8 mouse cellular contexts compared by ENCODE assay signal in the genomic region with DNA sequence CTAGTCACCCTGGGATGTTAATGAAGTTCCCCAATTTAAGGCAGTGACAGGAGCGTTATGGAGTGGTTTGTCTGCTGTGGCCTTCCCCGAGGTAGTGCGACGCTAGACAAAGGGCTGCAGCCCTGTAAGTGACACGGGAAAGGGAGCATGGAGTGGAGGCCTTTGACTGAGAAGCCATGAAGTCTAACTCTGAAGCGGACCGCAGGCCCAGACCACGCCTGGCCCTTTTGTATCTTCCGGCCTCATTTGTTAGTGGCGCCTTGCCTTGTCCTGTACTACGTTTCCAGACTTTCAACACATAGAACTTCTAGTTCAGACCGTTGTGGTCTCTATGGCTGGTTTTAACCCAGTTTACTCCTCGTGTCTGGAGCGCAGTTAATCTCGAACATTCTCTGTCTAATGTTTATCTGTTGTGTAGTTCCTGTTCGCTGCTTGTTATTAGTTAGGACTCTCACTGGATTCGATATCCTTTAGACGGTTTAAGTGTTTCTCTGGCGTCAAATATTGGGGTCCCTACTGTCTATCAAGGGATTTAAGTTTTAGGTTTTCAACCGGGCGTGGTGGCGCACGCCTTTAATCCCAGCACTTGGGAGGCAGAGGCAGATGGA. TPM values are rescaled to one million over a fixed set of nuclear protein-coding genes. Genes with fewer than 3 reads are reported as not detected.
A peak's percentile ranks its signal among the peaks of the same experiment; 100 is the strongest.
DNase-seq lines count a peak whose midpoint lies in the region; ATAC-seq and TF ChIP-seq lines count a peak whose summit lies in the region.

No protein-coding gene starts in this region.

- H3K36me3 ChIP-seq in hindbrain, embryonic 15.5 days, result no peaks in the 10 kb centered on the region
- no peaks in the 10 kb centered on the region for H3K36me3 ChIP-seq in liver, embryonic 14.5 days (replicated peaks; ENCODE audit: control insufficient read depth, insufficient read depth, low read depth)

- no peaks in the 10 kb centered on the region for H3K27me3 ChIP-seq in hindbrain, embryonic 15.5 days
- H3K27me3 ChIP-seq in liver, embryonic 14.5 days (ENCODE audit: control insufficient read depth, insufficient read depth, low read length), result no peaks in the 10 kb centered on the region

- no peaks in the 10 kb centered on the region for H3K9me3 ChIP-seq in hindbrain, embryonic 15.5 days
- no peaks in the 10 kb centered on the region for H3K9me3 ChIP-seq in liver, embryonic 14.5 days (ENCODE audit: control insufficient read depth, low read length)

- H3K27ac ChIP-seq in embryonic fibroblast, embryonic 13.5 days (ENCODE audit: insufficient read depth, low read length), result peak overlapping the region; percentile 95
- H3K27ac ChIP-seq in hindbrain, embryonic 15.5 days (replicated peaks), result peak overlapping the region; percentile 94
- peak overlapping the region; percentile 91 for H3K27ac ChIP-seq in liver, embryonic 14.5 days

- peak; percentile 15 for DNase-seq in ovary, postnatal 14 days (ENCODE audit: low spot score)
- DNase-seq in ovary, adult 18-20 months (ENCODE audit: low spot score), result no peak
- DNase-seq in liver, embryonic 14.5 days (ENCODE audit: low read depth in 3 of 3, low spot score in 3 of 3), result peak; percentile 9 to 49 (median 22)
- DNase-seq in neural tube, embryonic 10.5 days (ENCODE audit: extremely low spot score, low spot score), result peak; percentile 14
- no peak for DNase-seq in cerebellum, adult 9-10 months

- H3K4me2 ChIP-seq in hindbrain, embryonic 15.5 days, result peak overlapping the region; percentile 82
- H3K4me2 ChIP-seq in liver, embryonic 14.5 days (ENCODE audit: low read depth), result peak overlapping the region; percentile 69

- TF ChIP-seq CTCF in embryonic fibroblast, embryonic 13.5 days (IDR thresholded peaks at IDR 0.05; ENCODE audit: borderline replicate concordance, insufficient read depth, low read length), result no peak
- no peak for TF ChIP-seq CTCF in liver, embryonic 14.5 days (IDR thresholded peaks at IDR 0.05; ENCODE audit: low read depth)

- TF ChIP-seq EP300 in liver, embryonic 14.5 days (IDR thresholded peaks at IDR 0.05; ENCODE audit: low read depth), result no peak

- 8% methylated on average over 23 of the region's 23 CpGs for WGBS in hindbrain, embryonic 15.5 days
- WGBS in liver, embryonic 14.5 days (ENCODE audit: insufficient replicate concordance), result 2% methylated on average over 23 of the region's 23 CpGs

- H3K4me3 ChIP-seq in embryonic fibroblast, embryonic 13.5 days (ENCODE audit: insufficient read depth, low read length), result peak overlapping the region; percentile 91
- H3K4me3 ChIP-seq in hindbrain, embryonic 15.5 days, result peak overlapping the region; percentile 92
- peak overlapping the region; percentile 83 to 93 for H3K4me3 ChIP-seq in liver, embryonic 14.5 days (ENCODE audit: insufficient read depth in 1 of 2, low read depth in 2 of 2, low read length in 2 of 2)

- H3K9ac ChIP-seq in hindbrain, embryonic 15.5 days, result peak overlapping the region; percentile 78
- peak overlapping the region; percentile 92 for H3K9ac ChIP-seq in liver, embryonic 14.5 days (replicated peaks)

- ATAC-seq in activated CD4-positive, CD25-positive, alpha-beta regulatory T cell, adult 4 months, result peak; percentile 3
- no peak for ATAC-seq in hindbrain, embryonic 15.5 days (ENCODE audit: low FRiP score, low read depth)
- ATAC-seq in liver, embryonic 14.5 days (ENCODE audit: insufficient read depth), result no peak

- TF ChIP-seq POLR2A in embryonic fibroblast, embryonic 13.5 days (IDR thresholded peaks at IDR 0.05; ENCODE audit: low read depth, low read length), result peak; percentile 45; the same call in 1 of the 2 replicates

- peaks cover 2% of the 10 kb centered on the region; the same call in 1 of the 2 replicates for H3K4me1 ChIP-seq in embryonic fibroblast, embryonic 13.5 days (ENCODE audit: control insufficient read depth, insufficient read depth, low read length)
- peaks cover 30% of the 10 kb centered on the region for H3K4me1 ChIP-seq in hindbrain, embryonic 15.5 days (replicated peaks)
- H3K4me1 ChIP-seq in liver, embryonic 14.5 days (replicated peaks; ENCODE audit: control insufficient read depth in 2 of 2, insufficient read depth in 2 of 2, low read length in 1 of 2), result peaks cover 11 to 13% of the 10 kb centered on the region in 2 experiments

RNA-seq across cellular contexts. Expression of gene Hdlbp, which starts 1.0 kb away (rescaled TPM):
- 10 to 100 TPM; 44.1 to 58.8 TPM for polyA plus RNA-seq in activated CD4-positive, CD25-positive, alpha-beta regulatory T cell, adult 4 months (2017; shearing (Covaris generic))
- 579 and 643 TPM in 2 replicates for polyA plus RNA-seq in embryonic fibroblast, embryonic 13.5 days (2011; ENCODE audit: insufficient read length, low read depth, missing spikeins)
- polyA plus RNA-seq in hindbrain, embryonic 15.5 days (2015; fragmentation: Nextera tagmentation; extraction: Ambion mirVana), result 66.9 and 82.4 TPM in 2 replicates
- polyA plus RNA-seq in liver, embryonic 14.5 days (2012; rRNA removed), result 30.9 and 47.2 TPM in 2 replicates
- polyA plus RNA-seq in liver, embryonic 14.5 days (2014; fragmentation: Nextera tagmentation; extraction: Ambion mirVana), result 59.3 and 61.6 TPM in 2 replicates

RNA-seq across cellular contexts. Expression of gene Farp2, which starts 32.3 kb away (rescaled TPM):
- polyA plus RNA-seq in activated CD4-positive, CD25-positive, alpha-beta regulatory T cell, adult 4 months (2017; shearing (Covaris generic)), result under 1 TPM; 0.61 to 0.76 TPM
- polyA plus RNA-seq in embryonic fibroblast, embryonic 13.5 days (2011; ENCODE audit: insufficient read length, low read depth, missing spikeins), result 42.3 and 47.7 TPM in 2 replicates
- 4.9 and 5.1 TPM in 2 replicates for polyA plus RNA-seq in hindbrain, embryonic 15.5 days (2015; fragmentation: Nextera tagmentation; extraction: Ambion mirVana)
- 0.61 TPM in 2 replicates for polyA plus RNA-seq in liver, embryonic 14.5 days (2012; rRNA removed)
- polyA plus RNA-seq in liver, embryonic 14.5 days (2014; fragmentation: Nextera tagmentation; extraction: Ambion mirVana), result 1.2 and 1.3 TPM in 2 replicates

Comparison
In these comparisons a context has a peak if more than half of its experiments do, and no peak if none do; other contexts are left out.
1. DNase-seq: peak in ovary, postnatal 14 days (single experiment), liver, embryonic 14.5 days (3 of 3) and neural tube, embryonic 10.5 days (single experiment); none in ovary, adult 18-20 months (single experiment) and cerebellum, adult 9-10 months (single experiment).
2. Peak in every context shown above with its lines, with median percentiles within 50 percentile points of each other: H3K27ac ChIP-seq and H3K4me3 ChIP-seq.